Mouse (Mus musculus) midbrain, embryonic 14.5 days (tissue): ENCODE measurements around the gene Trhde. TPM values are rescaled to one million over a fixed set of nuclear protein-coding genes. Genes with fewer than 3 reads are reported as not detected.

Source experiments
- ATAC-seq: fragments of 200-750 bp; cut with Nextera tagmentation; 2 replicates; pipeline ENCODE4 v1.8.0; 2017; ENCODE audit warnings: moderate number of reproducible peaks, moderate library complexity; ENCODE audit not compliant: low FRiP score, low TSS enrichment
- DNase-seq: peaks from one replicate; pipeline ENCODE4 v3.0.0-alpha.2; 2015
- H3K27ac ChIP-seq: fragments of 300-500 bp; sonication (generic); replicated peaks from 2 replicates; pipeline ENCODE4 v1.5.1; 2014; ENCODE audit warnings: mild to moderate bottlenecking, low read depth, low read length, moderate library complexity
- H3K27me3 ChIP-seq: fragments of 300-500 bp; sonication (generic); 2 replicates; pipeline ENCODE4 v1.6.1; 2014; ENCODE audit warnings: low read length, control low read depth, mixed read lengths; ENCODE audit not compliant: control insufficient read depth, insufficient read depth
- H3K36me3 ChIP-seq: fragments of 300-500 bp; sonication (generic); 2 replicates; pipeline ENCODE4 v1.6.1; 2014; ENCODE audit warnings: low read length, control low read depth; ENCODE audit not compliant: control insufficient read depth, insufficient read depth
- H3K4me1 ChIP-seq: fragments of 300-500 bp; sonication (generic); 2 replicates; pipeline ENCODE4 v1.6.1; 2014; ENCODE audit warnings: mild to moderate bottlenecking, antibody characterized with exemption, low read length, control low read depth; ENCODE audit not compliant: control insufficient read depth, insufficient read depth
- H3K4me2 ChIP-seq: fragments of 300-500 bp; sonication (generic); 2 replicates; pipeline ENCODE4 v1.6.1; 2014; ENCODE audit warnings: mild to moderate bottlenecking, low read length, moderate library complexity
- H3K4me3 ChIP-seq: fragments of 300-500 bp; sonication (generic); replicated peaks from 2 replicates; pipeline ENCODE4 v1.5.1; 2014; ENCODE audit warnings: low read depth, low read length
- H3K9ac ChIP-seq: fragments of 300-500 bp; sonication (generic); replicated peaks from 2 replicates; pipeline ENCODE4 v1.6.1; 2014; ENCODE audit warnings: mild to moderate bottlenecking, low read length, moderate library complexity
- H3K9me3 ChIP-seq: fragments of 300-500 bp; sonication (generic); 2 replicates; pipeline ENCODE4 v1.6.1; 2016; ENCODE audit warnings: low read length, control low read depth, mixed read lengths; ENCODE audit not compliant: control insufficient read depth
- WGBS: fragments of 180-500 bp; shearing (Covaris S2); extraction: QIAGEN DNeasy Blood & Tissue Kit; methylation state at CpG from one replicate; pipeline ENCODE4 v1.1.7; 2014; 5-methylcytosine and 5-hydroxymethylcytosine counted together
- polyA plus RNA-seq: library from polyadenylated mRNA; unstranded; fragments of >200 nt; fragmentation: Nextera tagmentation; extraction: Ambion mirVana; gene quantifications from 2 replicates; pipeline ENCODE4 v1.2.1, GENCODE M21; 2014

Gene Trhde
- polyA plus RNA-seq, 1 experiment from 2014 or later, result 5.4 TPM

DNA sequence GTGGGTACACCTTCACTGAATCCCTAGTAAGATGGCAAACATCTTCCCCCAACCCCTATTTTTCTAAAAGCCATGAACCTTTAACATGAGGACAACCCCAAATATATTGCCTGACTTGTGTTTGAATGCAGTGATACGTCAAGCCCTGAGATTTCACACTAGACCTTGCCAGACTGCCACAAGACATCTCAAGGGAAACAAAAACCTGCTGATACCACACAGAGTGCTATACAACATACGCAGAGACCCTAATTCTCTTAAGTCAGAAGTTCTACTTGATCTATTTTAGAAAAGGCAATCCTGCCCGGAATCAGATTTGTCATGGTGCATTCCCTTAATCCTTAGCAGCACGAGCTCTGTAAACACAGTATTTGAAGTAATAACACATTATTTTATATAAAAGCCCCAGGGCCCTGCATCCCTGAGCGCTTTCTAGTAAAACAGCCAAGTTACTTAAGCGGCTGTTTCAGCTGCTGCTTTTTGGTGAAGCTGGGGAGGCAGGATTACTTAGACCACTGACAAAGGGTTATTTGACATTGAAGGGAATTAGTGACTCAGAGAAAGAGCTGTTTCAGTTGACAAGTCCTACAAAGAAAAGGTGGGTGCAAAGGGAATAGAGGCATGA, 130.2 kb downstream of the Trhde start:
- no peak overlapping the region for H3K9ac ChIP-seq
- 11% methylated on average over 6 of the region's 6 CpGs for WGBS
- H3K27me3 ChIP-seq, result peaks cover 5% of the 10 kb centered on the region; the same call in 1 of the 2 replicates
- H3K36me3 ChIP-seq, result no peaks in the 10 kb centered on the region
- peaks cover 7% of the 10 kb centered on the region; the same call in 1 of the 2 replicates for H3K4me1 ChIP-seq
- H3K9me3 ChIP-seq, result no peaks in the 10 kb centered on the region
- no peak overlapping the region for H3K4me2 ChIP-seq
- ATAC-seq (peak; percentile 31; the same call in 1 of the 2 replicates), DNase-seq (peak; percentile 55)
- H3K27ac ChIP-seq, result no peak overlapping the region
- H3K4me3 ChIP-seq, result no peak overlapping the region

DNA sequence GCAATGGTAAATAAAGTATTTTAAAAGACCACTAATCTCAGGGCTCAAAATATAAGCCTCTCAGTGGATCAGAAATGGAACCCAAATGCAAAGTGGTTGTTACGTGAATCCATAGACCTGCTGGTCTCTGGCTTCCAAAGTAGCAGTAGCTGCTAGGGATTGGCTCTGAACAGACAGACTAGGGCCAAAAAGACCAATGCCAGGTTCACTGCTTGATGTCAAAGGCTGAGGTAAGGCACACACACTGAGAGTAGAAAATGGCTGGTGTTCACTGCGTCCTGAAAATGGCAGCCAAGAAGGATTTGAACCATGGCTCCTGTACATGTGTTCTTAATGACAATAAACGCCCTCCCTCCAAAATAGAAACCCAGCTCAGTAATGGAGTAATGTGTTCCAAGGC, 209.1 kb downstream of the Trhde start:
- Histone ChIP-seq H3K4me3 (no peak overlapping the region), H3K27ac (no peak overlapping the region), H3K9me3 (no peaks in the 10 kb centered on the region), H3K4me2 (no peak overlapping the region), H3K4me1 (no peaks in the 10 kb centered on the region), H3K36me3 (no peaks in the 10 kb centered on the region), H3K9ac (no peak overlapping the region), H3K27me3 (no peaks in the 10 kb centered on the region)
- no peak for DNase-seq
- no peak for ATAC-seq
- WGBS, result 84% methylated on average over 3 of the region's 3 CpGs

DNA sequence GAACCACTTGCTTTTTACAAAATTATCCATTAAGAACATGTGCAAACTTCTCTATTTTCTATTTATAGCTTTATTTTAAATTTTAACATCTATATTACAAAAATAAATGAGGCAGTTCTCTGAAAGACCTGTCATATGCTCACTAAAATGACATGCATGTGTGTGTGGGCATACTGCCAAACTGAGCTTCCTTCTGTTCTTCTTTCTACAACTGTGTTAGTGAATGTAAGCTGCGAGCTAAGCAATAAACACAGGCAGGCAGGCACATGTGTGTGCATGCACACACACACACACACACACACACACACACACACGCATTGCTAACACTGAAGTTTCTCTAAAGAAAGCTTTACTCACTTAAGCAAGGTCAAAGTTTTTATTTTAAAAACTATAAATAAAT, 223.2 kb downstream of the Trhde start:
- H3K9ac ChIP-seq, result no peak overlapping the region
- H3K4me2 ChIP-seq, result no peak overlapping the region
- peak; percentile 31 for DNase-seq
- 86% methylated on average over 2 of the region's 2 CpGs for WGBS
- H3K27me3 ChIP-seq, result no peaks in the 10 kb centered on the region
- H3K4me1 ChIP-seq, result no peaks in the 10 kb centered on the region
- H3K27ac ChIP-seq, result no peak overlapping the region
- ATAC-seq, result no peak
- H3K4me3 ChIP-seq, result no peak overlapping the region
- H3K36me3 ChIP-seq, result no peaks in the 10 kb centered on the region
- no peaks in the 10 kb centered on the region for H3K9me3 ChIP-seq

DNA sequence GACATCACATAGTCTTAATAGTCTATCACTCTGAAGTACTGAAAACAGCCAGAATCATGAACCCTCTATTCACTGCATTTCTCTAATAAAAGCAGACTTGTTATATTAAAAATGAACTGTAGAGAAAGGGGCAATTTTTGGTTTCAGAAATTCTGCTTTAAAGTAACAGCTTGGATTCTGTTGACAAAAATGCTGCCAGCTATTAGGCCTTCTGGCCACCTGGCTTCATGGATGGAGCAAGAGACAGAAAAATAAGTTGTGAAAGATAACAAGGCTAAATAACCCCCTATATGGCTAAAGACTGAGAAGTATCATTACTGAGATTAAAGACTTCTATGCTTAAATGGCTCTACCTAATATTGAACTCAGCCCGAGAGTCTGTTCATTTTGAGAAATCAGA, 234.2 kb downstream of the Trhde start:
- no peak for ATAC-seq
- H3K4me1 ChIP-seq, result no peaks in the 10 kb centered on the region
- H3K27ac ChIP-seq, result no peak overlapping the region
- no peaks in the 10 kb centered on the region for H3K9me3 ChIP-seq
- H3K4me3 ChIP-seq, result no peak overlapping the region
- H3K27me3 ChIP-seq, result no peaks in the 10 kb centered on the region
- no peak overlapping the region for H3K9ac ChIP-seq
- WGBS, result 85% methylated on average over 1 of the region's 1 CpGs
- no peaks in the 10 kb centered on the region for H3K36me3 ChIP-seq
- no peak for DNase-seq
- H3K4me2 ChIP-seq, result no peak overlapping the region

DNA sequence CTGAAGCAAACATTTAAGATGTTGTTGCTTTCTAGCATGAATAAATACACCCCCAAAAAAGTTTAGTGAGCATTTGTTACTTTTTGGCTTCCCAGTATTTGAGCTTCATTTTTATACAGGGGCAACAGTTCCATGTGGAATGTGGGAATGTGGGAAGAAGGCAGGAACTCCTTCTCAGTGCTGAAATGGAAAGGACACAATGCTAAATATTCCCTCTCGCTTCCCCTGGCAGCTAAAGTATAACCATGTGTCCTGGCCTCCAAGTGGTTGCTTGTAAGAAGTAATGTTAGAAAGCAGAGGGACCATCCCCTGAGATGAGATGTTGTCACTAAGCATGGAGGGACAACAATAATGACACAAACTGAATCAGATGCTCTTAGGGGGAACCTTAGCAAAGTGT, 292.9 kb downstream of the Trhde start:
- Histone ChIP-seq H3K4me3 (no peak overlapping the region), H3K4me2 (no peak overlapping the region), H3K9me3 (no peaks in the 10 kb centered on the region), H3K4me1 (no peaks in the 10 kb centered on the region), H3K27me3 (no peaks in the 10 kb centered on the region), H3K9ac (no peak overlapping the region), H3K36me3 (no peaks in the 10 kb centered on the region), H3K27ac (no peak overlapping the region)
- WGBS, result 91% methylated on average over 1 of the region's 1 CpGs
- no peak for DNase-seq
- ATAC-seq, result no peak

DNA sequence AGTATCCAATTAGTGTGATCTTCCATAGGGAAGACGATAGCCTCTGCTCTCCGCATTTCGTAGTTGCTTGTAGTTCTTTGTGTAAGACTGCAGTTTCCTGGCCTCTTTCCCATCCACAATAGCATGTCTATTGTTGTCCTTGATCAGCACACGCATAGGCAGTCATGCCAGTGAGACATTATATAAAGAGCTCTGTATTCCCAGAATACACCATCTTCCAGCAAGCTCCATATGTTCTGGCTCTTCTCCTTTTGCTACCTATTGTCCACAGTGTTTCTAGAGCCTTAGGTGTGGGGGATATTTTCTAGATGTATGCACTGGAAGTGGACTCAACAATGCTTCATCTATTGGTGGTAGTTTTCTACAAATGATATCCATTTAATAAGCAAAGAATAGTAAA, 313.3 kb downstream of the Trhde start:
- ATAC-seq, result no peak

DNA sequence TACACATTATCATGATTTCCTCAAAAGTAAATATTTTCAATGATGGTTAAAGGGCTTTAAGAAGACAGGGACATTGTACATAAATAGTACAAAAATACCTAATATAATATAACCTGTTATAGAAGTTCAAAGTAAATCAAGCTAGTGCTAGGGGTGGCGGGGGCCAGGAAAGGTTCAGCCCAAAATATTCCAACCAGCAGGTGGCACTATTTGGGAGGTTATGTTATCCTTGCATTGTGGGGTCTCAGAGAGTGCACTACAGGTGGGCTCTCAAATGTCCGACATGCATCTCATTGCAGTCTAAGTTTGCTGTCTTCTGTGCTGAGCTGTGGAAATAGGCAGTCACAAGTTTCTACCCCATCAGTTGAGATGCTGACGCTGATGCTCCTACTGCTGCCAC, 346.5 kb downstream of the Trhde start:
- Histone ChIP-seq H3K27me3 (no peaks in the 10 kb centered on the region), H3K36me3 (no peaks in the 10 kb centered on the region), H3K9me3 (no peaks in the 10 kb centered on the region), H3K27ac (no peak overlapping the region), H3K4me2 (no peak overlapping the region), H3K4me1 (no peaks in the 10 kb centered on the region), H3K9ac (no peak overlapping the region), H3K4me3 (no peak overlapping the region)
- WGBS, result 71% methylated on average over 3 of the region's 3 CpGs
- no peak for ATAC-seq
- no peak for DNase-seq

More for the DNA sequence above, 313.3 kb downstream of the Trhde start:
- no peaks in the 10 kb centered on the region for H3K27me3 ChIP-seq
- H3K27ac ChIP-seq, result no peak overlapping the region
- no peak overlapping the region for H3K9ac ChIP-seq
- no peak overlapping the region for H3K4me3 ChIP-seq
- H3K4me1 ChIP-seq, result no peaks in the 10 kb centered on the region
- no peak for DNase-seq
- 74% methylated on average over 4 of the region's 4 CpGs for WGBS
- H3K4me2 ChIP-seq, result no peak overlapping the region
- no peaks in the 10 kb centered on the region for H3K36me3 ChIP-seq
- H3K9me3 ChIP-seq, result no peaks in the 10 kb centered on the region

DNA sequence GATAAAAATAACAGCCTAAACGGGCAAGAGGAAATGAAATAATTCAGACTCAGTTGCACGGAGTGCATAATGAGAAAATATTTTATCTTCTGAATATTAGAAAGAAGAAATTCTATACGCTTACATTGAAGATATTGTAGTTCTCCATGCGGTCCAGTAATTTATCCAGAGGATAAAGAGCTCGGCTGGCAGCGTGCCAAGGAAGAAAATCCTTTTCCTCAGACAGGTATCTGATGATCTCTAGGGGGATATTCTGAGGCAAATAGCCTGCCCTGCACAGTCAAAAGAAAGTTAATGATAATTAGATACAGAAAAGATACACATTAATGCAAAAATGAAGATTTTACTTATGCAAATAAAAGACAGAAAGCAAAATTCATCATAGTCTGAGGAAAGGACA, 354.0 kb downstream of the Trhde start:
- DNase-seq, result peak; percentile 75
- Histone ChIP-seq H3K4me2 (no peak overlapping the region), H3K9me3 (no peaks in the 10 kb centered on the region), H3K9ac (no peak overlapping the region), H3K27me3 (no peaks in the 10 kb centered on the region), H3K4me3 (no peak overlapping the region), H3K36me3 (no peaks in the 10 kb centered on the region), H3K27ac (no peak overlapping the region), H3K4me1 (no peaks in the 10 kb centered on the region)
- ATAC-seq, result no peak
- WGBS, result 47% methylated on average over 6 of the region's 6 CpGs

DNA sequence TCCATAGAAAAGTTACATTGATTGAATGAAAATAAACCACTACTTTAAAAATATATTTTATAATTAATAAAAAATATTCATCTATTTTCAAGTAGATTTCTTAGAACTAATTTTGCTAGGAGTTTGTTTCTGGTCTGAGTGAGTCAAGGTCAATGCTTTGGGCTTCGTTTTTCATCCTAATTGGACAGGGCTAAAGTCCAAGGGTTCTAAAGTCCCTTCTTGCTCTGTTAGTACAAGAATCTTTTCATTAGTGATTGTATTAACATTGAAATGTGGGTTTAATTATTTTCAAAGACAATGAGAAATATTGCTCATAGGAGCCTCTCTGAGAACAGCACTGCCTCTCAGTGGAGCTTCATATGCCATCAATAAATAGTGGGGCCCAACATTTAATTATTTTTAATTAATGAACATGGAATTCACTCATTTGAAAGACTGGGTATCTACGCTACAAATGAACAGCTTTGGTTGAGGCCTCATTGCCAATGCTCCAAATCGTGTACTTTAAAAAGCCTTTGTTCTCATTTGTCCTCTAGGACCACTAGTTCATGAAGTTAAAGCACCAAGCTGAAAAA, 383.1 kb downstream of the Trhde start:
- no peak for DNase-seq
- Histone ChIP-seq H3K4me3 (no peak overlapping the region), H3K9ac (no peak overlapping the region), H3K4me2 (no peak overlapping the region), H3K27ac (no peak overlapping the region), H3K36me3 (no peaks in the 10 kb centered on the region), H3K27me3 (no peaks in the 10 kb centered on the region), H3K4me1 (no peaks in the 10 kb centered on the region), H3K9me3 (no peaks in the 10 kb centered on the region)
- no peak for ATAC-seq
- WGBS, result 80% methylated on average over 3 of the region's 3 CpGs
